Mouse (Mus musculus) megakaryocyte, adult 5-6 weeks (primary cell): ENCODE data around the gene Wdr70. TPM values are rescaled to one million over a fixed set of nuclear protein-coding genes. Genes with fewer than 3 reads are reported as not detected.

Experiments used
- ATAC-seq: 2 replicates; pipeline ENCODE4 v1.8.0; 2016; ENCODE audit warnings: mild to moderate bottlenecking, inconsistent platforms; ENCODE audit not compliant: poor library complexity, severe bottlenecking
- total RNA-seq, 2 experiments: library from RNA; stranded (forward) in 1 of 2; stranded (reverse) in 1 of 2; fragments of 153-499, 151-499 nt in 1 of 2; fragments of 221-1000, 200-1000 nt in 1 of 2; gene quantifications; 2 replicates each; pipeline versions ENCODE4 v1.2.3 to v1.2.4; 2015 to 2017

The Wdr70 gene
- total RNA-seq, 2 experiments from 2014 or later: 27.1 to 34.6 TPM

- ATAC-seq: no peak
These were observed 223.1 kb downstream of the Wdr70 start for GRCm38 (mm10) chr15:7875879-7876278.

GRCm38 (mm10) chr15:7872473-7872872 lies 226.5 kb downstream of the Wdr70 start:
- no peak for ATAC-seq

- ATAC-seq: no peak
These were observed 233.7 kb downstream of the Wdr70 start for GRCm38 (mm10) chr15:7865305-7865704.

GRCm38 (mm10) chr15:7863328-7863727 lies 235.7 kb downstream of the Wdr70 start:
- no peak for ATAC-seq

GRCm38 (mm10) chr15:7862890-7863289 lies 236.1 kb downstream of the Wdr70 start:
- ATAC-seq: no peak

- no peak for ATAC-seq
These were observed 240.2 kb downstream of the Wdr70 start for GRCm38 (mm10) chr15:7858841-7859240.

GRCm38 (mm10) chr15:7857418-7857817 lies 241.6 kb downstream of the Wdr70 start:
- ATAC-seq: no peak

GRCm38 (mm10) chr15:7842398-7842797 lies 256.6 kb downstream of the Wdr70 start:
- no peak for ATAC-seq

- no peak for ATAC-seq
These were observed 257.3 kb downstream of the Wdr70 start for GRCm38 (mm10) chr15:7841664-7842063.

GRCm38 (mm10) chr15:7838921-7839309 lies 260.1 kb downstream of the Wdr70 start:
- no peak for ATAC-seq

GRCm38 (mm10) chr15:7838060-7838920 lies 260.7 kb downstream of the Wdr70 start:
- no peak for ATAC-seq

- ATAC-seq: no peak
These were observed 263.6 kb downstream of the Wdr70 start for GRCm38 (mm10) chr15:7835404-7835803.

GRCm38 (mm10) chr15:7825530-7825929 lies 273.5 kb downstream of the Wdr70 start:
- no peak for ATAC-seq

GRCm38 (mm10) chr15:7823886-7824285 lies 275.1 kb downstream of the Wdr70 start:
- ATAC-seq: no peak

Other genes starting within 250 kb of the Wdr70 start
- gene Nup155, start 10.1 kb upstream of the Wdr70 start, total RNA-seq (2015): 19.9 and 23.4 TPM in 2 replicates
- 23.6 and 27.8 TPM in 2 replicates for gene Nup155, start 10.1 kb upstream of the Wdr70 start, total RNA-seq (2017)
- 7.5 and 29.7 TPM in 2 replicates for gene Cplane1, start 69.9 kb upstream of the Wdr70 start, total RNA-seq (2015)
- gene Cplane1, start 69.9 kb upstream of the Wdr70 start, total RNA-seq (2017): 6.6 and 7.5 TPM in 2 replicates